Mouse (Mus musculus) midbrain, embryonic 10.5 days (tissue): ENCODE results near the gene Kcnn3. TPM values are rescaled to one million over a fixed set of nuclear protein-coding genes. Genes with fewer than 3 reads are reported as not detected.

ENCODE experiments used
- DNase-seq: peaks from one replicate; pipeline ENCODE4 v3.0.0-alpha.2; 2017; ENCODE audit warnings: low spot score
- H3K27ac ChIP-seq: fragments of 300-500 bp; sonication (generic); replicated peaks from 2 replicates; pipeline ENCODE4 v1.5.1; 2016; ENCODE audit warnings: mild to moderate bottlenecking
- H3K27me3 ChIP-seq: fragments of 300-500 bp; sonication (generic); 2 replicates; pipeline ENCODE4 v1.6.1; 2016; ENCODE audit warnings: low read depth, mild to moderate bottlenecking; ENCODE audit not compliant: poor library complexity, severe bottlenecking
- H3K36me3 ChIP-seq: fragments of 300-500 bp; sonication (generic); 2 replicates; pipeline ENCODE4 v1.6.1; 2016; ENCODE audit warnings: mild to moderate bottlenecking, moderate library complexity
- H3K4me1 ChIP-seq: fragments of 300-500 bp; sonication (generic); 2 replicates; pipeline ENCODE4 v1.6.1; 2016
- H3K4me3 ChIP-seq: fragments of 300-500 bp; sonication (generic); 2 replicates; pipeline ENCODE4 v1.5.1; 2016; ENCODE audit warnings: mild to moderate bottlenecking, moderate library complexity
- H3K9me3 ChIP-seq: fragments of 300-500 bp; sonication (generic); replicated peaks from 2 replicates; pipeline ENCODE4 v1.6.1; 2016; ENCODE audit warnings: mild to moderate bottlenecking
- WGBS: fragments of 180-500 bp; shearing (Covaris S2); methylation state at CpG from one replicate; pipeline ENCODE4 v1.1.7; 2016; 5-methylcytosine and 5-hydroxymethylcytosine counted together
- polyA plus RNA-seq: library from polyadenylated mRNA; unstranded; fragments of >200 nt; fragmentation: Nextera tagmentation; extraction: Ambion mirVana; gene quantifications from 2 replicates; pipeline ENCODE4 v1.2.1, GENCODE M21; 2016

Kcnn3 gene
- polyA plus RNA-seq, 1 experiment from 2014 or later, result 0.68 TPM

GRCm38 (mm10) chr3:89553432-89553831 lies 33.5 kb downstream of the Kcnn3 start:
- Histone ChIP-seq H3K27me3 (no peaks in the 10 kb centered on the region), H3K4me1 (peaks cover 4% of the 10 kb centered on the region; the same call in 1 of the 2 replicates), H3K27ac (no peak overlapping the region), H3K9me3 (no peaks in the 10 kb centered on the region), H3K36me3 (no peaks in the 10 kb centered on the region), H3K4me3 (no peak overlapping the region)
- 93% methylated on average over 8 of the region's 8 CpGs for WGBS
- no peak for DNase-seq

GRCm38 (mm10) chr3:89553946-89554345 lies 34.0 kb downstream of the Kcnn3 start:
- no peak for DNase-seq
- H3K27me3 ChIP-seq, result no peaks in the 10 kb centered on the region
- 79% methylated on average over 4 of the region's 4 CpGs for WGBS
- no peaks in the 10 kb centered on the region for H3K9me3 ChIP-seq
- H3K36me3 ChIP-seq, result no peaks in the 10 kb centered on the region
- peaks cover 4% of the 10 kb centered on the region; the same call in 1 of the 2 replicates for H3K4me1 ChIP-seq
- no peak overlapping the region for H3K4me3 ChIP-seq
- H3K27ac ChIP-seq, result no peak overlapping the region

DNA sequence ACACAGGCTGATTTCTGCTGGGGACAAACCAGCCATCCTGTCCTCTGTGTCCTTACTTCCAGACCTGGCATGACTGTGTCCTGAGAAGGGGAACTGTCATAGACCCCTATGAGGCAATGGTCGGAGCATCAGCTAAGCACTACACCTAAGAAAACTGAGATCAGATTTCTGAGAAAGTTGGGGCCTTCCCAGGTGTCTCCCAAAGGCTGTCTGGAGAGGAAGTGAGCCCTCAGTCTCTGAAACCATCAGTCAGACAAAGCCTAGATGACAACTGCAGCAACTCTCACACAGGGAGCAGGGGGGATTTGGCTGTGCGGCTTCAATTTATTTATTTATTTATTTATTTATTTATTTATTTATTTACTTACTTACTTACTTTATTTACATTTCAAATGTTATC lies 34.6 kb downstream of the Kcnn3 start:
- 94% methylated on average over 2 of the region's 2 CpGs for WGBS

DNA sequence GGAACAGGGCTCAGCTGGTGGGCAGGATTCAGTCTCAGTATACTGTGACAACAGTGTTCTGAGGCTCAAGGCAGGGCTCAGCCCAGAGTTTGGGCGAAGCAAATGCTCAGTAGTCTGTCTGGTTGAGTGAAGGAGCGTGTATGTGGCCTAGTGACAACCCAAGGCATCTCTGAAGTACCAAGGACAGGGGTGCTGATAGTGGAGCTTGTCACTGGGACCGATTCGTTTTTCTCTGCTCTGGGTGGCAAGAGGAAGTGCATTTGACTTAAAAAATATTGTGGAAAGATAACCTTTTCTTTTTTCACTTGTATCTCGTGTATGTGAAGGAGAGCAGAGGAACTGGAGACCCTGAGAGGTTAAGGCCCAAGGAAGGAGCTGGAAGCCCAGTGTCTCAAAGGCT lies 37.8 kb downstream of the Kcnn3 start:
- H3K9me3 ChIP-seq, result no peaks in the 10 kb centered on the region
- no peak for DNase-seq
- no peak overlapping the region for H3K4me3 ChIP-seq
- WGBS, result 78% methylated on average over 5 of the region's 5 CpGs
- H3K4me1 ChIP-seq, result peaks cover 4% of the 10 kb centered on the region; the same call in 1 of the 2 replicates
- H3K36me3 ChIP-seq, result no peaks in the 10 kb centered on the region
- no peaks in the 10 kb centered on the region for H3K27me3 ChIP-seq
- H3K27ac ChIP-seq, result no peak overlapping the region

More for the DNA sequence above, 34.6 kb downstream of the Kcnn3 start:
- no peak for DNase-seq
- Histone ChIP-seq H3K27me3 (no peaks in the 10 kb centered on the region), H3K9me3 (no peaks in the 10 kb centered on the region), H3K27ac (no peak overlapping the region), H3K4me1 (peaks cover 4% of the 10 kb centered on the region; the same call in 1 of the 2 replicates), H3K4me3 (no peak overlapping the region), H3K36me3 (no peaks in the 10 kb centered on the region)

DNA sequence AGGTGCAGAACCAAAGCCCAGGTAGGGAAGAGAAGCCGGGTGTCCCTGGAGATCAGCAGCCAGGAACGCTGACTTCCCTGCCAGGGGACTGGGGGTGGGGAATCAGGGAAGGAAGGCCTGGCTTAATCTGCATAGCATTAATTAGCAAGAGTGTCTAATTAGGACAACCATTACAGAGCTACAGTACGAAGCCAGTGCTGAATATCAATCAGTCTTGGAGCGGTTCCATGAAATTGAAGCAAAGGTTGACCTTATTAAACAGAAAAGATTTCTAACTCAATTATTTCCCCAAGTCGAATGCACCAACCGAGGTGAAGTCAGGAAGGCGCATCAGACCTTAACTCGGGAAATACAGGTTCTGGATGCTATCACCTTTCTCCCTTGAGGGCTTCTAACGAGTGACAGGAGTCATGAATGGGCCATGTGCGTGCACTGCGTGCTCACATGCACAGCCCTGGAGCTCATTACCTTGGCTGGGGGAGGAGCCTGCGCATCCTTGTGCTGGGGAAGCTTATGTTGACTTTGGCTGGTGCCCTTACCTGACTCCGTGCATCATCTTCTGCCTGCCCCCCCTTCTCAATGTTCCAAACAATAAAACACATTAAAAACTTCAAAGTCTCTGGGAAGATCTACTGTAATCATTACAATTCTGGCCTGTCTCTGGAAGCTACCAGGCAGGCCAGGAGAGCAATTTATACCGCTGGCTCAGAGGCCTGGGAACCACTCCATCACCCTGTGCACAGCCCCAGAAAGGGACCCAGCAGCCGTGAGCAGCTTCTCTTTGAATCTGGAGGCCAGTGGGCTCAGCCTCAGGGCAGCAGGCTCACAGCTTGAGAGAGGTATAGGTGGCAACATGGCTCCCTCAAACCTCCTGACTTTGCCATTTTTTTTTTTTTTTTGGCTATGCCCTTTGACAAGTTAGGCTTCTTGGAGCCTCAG lies 39.3 kb downstream of the Kcnn3 start:
- Histone ChIP-seq H3K27me3 (no peaks in the 10 kb centered on the region), H3K4me1 (peaks cover 4% of the 10 kb centered on the region; the same call in 1 of the 2 replicates), H3K9me3 (no peaks in the 10 kb centered on the region), H3K27ac (no peak overlapping the region), H3K4me3 (no peak overlapping the region), H3K36me3 (no peaks in the 10 kb centered on the region)
- WGBS, result 81% methylated on average over 15 of the region's 15 CpGs
- DNase-seq, result no peak

- H3K36me3 ChIP-seq, result no peaks in the 10 kb centered on the region
- H3K4me1 ChIP-seq, result peaks cover 4% of the 10 kb centered on the region; the same call in 1 of the 2 replicates
- H3K27me3 ChIP-seq, result no peaks in the 10 kb centered on the region
- DNase-seq, result no peak
- H3K27ac ChIP-seq, result no peak overlapping the region
- WGBS, result 89% methylated on average over 6 of the region's 6 CpGs
- H3K4me3 ChIP-seq, result no peak overlapping the region
- H3K9me3 ChIP-seq, result no peaks in the 10 kb centered on the region
Measured at GRCm38 (mm10) chr3:89561386-89561785, 41.4 kb downstream of the Kcnn3 start.

GRCm38 (mm10) chr3:89565371-89565770 lies 45.4 kb downstream of the Kcnn3 start:
- Histone ChIP-seq H3K27ac (no peak overlapping the region), H3K4me3 (no peak overlapping the region), H3K9me3 (no peaks in the 10 kb centered on the region), H3K36me3 (no peaks in the 10 kb centered on the region), H3K27me3 (no peaks in the 10 kb centered on the region; the same call in 1 of the 2 replicates), H3K4me1 (no peaks in the 10 kb centered on the region)
- 79% methylated on average over 5 of the region's 5 CpGs for WGBS
- DNase-seq, result no peak

DNA sequence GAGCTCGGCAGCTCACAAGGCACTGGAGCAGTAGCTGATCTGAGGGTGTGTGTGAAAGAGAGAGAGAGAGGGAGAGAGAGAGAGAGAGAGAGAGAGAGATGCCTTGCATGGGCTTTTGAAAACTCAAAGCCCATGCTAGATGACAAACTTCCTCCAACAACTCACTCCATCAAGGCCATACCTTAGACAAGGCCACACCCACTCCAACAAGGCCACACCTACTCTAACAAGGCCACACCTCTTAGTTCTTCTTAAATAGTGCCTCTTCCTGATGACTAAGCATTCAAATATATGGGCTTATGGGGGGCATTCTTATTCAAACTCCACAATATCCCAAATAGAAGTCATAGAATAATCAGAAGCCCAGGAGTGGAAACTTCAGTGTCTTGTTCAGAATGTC lies 49.1 kb downstream of the Kcnn3 start:
- Histone ChIP-seq H3K27me3 (no peaks in the 10 kb centered on the region; the same call in 1 of the 2 replicates), H3K36me3 (no peaks in the 10 kb centered on the region), H3K27ac (no peak overlapping the region), H3K4me3 (no peak overlapping the region), H3K9me3 (no peaks in the 10 kb centered on the region), H3K4me1 (no peaks in the 10 kb centered on the region)
- DNase-seq, result no peak
- 100% methylated on average over 1 of the region's 1 CpGs for WGBS

- no peaks in the 10 kb centered on the region; the same call in 1 of the 2 replicates for H3K27me3 ChIP-seq
- no peak overlapping the region for H3K27ac ChIP-seq
- H3K9me3 ChIP-seq, result no peaks in the 10 kb centered on the region
- WGBS, result 68% methylated on average over 7 of the region's 7 CpGs
- DNase-seq, result no peak
- H3K4me3 ChIP-seq, result no peak overlapping the region
- no peaks in the 10 kb centered on the region for H3K4me1 ChIP-seq
- H3K36me3 ChIP-seq, result no peaks in the 10 kb centered on the region
Measured at GRCm38 (mm10) chr3:89569707-89570324, 49.9 kb downstream of the Kcnn3 start.

GRCm38 (mm10) chr3:89570362-89570761 lies 50.4 kb downstream of the Kcnn3 start:
- no peak for DNase-seq
- no peaks in the 10 kb centered on the region for H3K36me3 ChIP-seq
- H3K27me3 ChIP-seq, result no peaks in the 10 kb centered on the region; the same call in 1 of the 2 replicates
- no peaks in the 10 kb centered on the region for H3K4me1 ChIP-seq
- 80% methylated on average over 3 of the region's 3 CpGs for whole genome bisulfite sequencing
- H3K27ac ChIP-seq, result no peak overlapping the region
- no peak overlapping the region for H3K4me3 ChIP-seq
- H3K9me3 ChIP-seq, result 0 out of 2 replicates have a peak, but pooled peaks cover 4% of the 10 kb centered on the region

GRCm38 (mm10) chr3:89574260-89574659 lies 54.3 kb downstream of the Kcnn3 start:
- Histone ChIP-seq H3K27ac (no peak overlapping the region), H3K4me1 (peaks cover 12% of the 10 kb centered on the region), H3K9me3 (0 out of 2 replicates have a peak, but pooled peaks cover 5% of the 10 kb centered on the region), H3K4me3 (no peak overlapping the region), H3K27me3 (no peaks in the 10 kb centered on the region; the same call in 1 of the 2 replicates), H3K36me3 (no peaks in the 10 kb centered on the region)
- no peak for DNase-seq
- 79% methylated on average over 2 of the region's 2 CpGs for whole genome bisulfite sequencing

GRCm38 (mm10) chr3:89576381-89576780 lies 56.4 kb downstream of the Kcnn3 start:
- H3K4me3 ChIP-seq, result no peak overlapping the region
- H3K4me1 ChIP-seq, result peaks cover 15% of the 10 kb centered on the region
- H3K9me3 ChIP-seq, result 0 out of 2 replicates have a peak, but pooled peaks cover 5% of the 10 kb centered on the region
- 92% methylated on average over 6 of the region's 6 CpGs for WGBS
- H3K27ac ChIP-seq, result no peak overlapping the region
- H3K36me3 ChIP-seq, result no peaks in the 10 kb centered on the region
- no peaks in the 10 kb centered on the region for H3K27me3 ChIP-seq
- no peak for DNase-seq

GRCm38 (mm10) chr3:89577154-89577553 lies 57.2 kb downstream of the Kcnn3 start:
- H3K4me3 ChIP-seq, result no peak overlapping the region
- 0 out of 2 replicates have a peak, but pooled peaks cover 5% of the 10 kb centered on the region for H3K9me3 ChIP-seq
- peaks cover 15% of the 10 kb centered on the region for H3K4me1 ChIP-seq
- no peak for DNase-seq
- no peaks in the 10 kb centered on the region for H3K36me3 ChIP-seq
- WGBS, result 85% methylated on average over 5 of the region's 5 CpGs
- no peak overlapping the region for H3K27ac ChIP-seq
- no peaks in the 10 kb centered on the region for H3K27me3 ChIP-seq
